Mouse (Mus musculus): ENCODE measurements around the gene Slc39a11. TPM values are rescaled to one million over a fixed set of nuclear protein-coding genes. Genes with fewer than 3 reads are reported as not detected.

Gene Slc39a11
- total RNA-seq, 2 experiments from 2014 or later = 4.7 to 5.4 TPM

DNA sequence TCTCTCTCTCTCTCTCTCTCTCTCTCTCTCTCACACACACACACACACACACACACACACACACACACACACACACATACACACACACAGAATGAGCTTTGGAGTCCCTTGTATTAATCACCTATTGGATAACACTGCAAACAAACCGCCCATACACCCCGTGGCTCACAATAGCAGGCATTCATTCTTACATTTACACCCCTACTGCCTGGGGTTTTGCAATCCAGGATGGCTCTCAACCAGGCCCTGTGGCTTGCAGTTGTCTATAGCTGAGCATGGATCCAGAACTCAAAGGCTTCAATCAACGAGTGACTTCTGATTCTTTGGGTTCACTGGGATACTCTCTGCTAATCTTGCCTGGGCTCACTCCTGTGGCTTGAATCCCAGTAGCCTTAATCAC lies 424.1 kb downstream of the Slc39a11 start:
- no peak for ATAC-seq (replicated peaks; ENCODE audit: low FRiP score, poor library complexity, severe bottlenecking)

DNA sequence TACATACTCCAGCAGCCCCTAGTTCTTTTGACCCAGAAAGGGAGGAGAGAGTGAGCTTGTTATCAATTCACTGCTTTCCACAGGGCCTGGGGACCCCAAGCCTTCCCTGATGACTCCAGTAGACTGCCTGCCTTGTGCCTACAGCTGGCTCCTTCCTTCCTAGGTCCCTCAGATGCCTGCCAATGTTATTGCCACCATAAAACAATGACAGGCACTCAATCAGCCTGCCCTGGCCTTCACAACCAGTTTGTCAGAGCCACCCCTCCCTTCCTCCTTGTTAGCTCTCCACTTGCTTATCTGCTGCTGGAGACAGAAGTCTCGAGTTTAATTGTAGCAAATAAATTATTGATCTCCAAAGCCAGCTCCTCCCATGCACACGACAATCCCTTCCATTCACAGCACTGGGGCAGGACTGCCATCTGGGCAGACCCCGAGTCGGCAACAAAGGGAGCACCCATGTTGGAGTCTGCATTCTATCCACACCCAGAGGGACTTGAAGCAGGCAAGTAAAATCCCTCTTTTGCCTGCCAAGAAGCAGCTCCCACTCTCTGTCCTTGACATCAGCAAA lies 426.0 kb downstream of the Slc39a11 start:
- ATAC-seq (replicated peaks; ENCODE audit: low FRiP score, poor library complexity, severe bottlenecking) = no peak

DNA sequence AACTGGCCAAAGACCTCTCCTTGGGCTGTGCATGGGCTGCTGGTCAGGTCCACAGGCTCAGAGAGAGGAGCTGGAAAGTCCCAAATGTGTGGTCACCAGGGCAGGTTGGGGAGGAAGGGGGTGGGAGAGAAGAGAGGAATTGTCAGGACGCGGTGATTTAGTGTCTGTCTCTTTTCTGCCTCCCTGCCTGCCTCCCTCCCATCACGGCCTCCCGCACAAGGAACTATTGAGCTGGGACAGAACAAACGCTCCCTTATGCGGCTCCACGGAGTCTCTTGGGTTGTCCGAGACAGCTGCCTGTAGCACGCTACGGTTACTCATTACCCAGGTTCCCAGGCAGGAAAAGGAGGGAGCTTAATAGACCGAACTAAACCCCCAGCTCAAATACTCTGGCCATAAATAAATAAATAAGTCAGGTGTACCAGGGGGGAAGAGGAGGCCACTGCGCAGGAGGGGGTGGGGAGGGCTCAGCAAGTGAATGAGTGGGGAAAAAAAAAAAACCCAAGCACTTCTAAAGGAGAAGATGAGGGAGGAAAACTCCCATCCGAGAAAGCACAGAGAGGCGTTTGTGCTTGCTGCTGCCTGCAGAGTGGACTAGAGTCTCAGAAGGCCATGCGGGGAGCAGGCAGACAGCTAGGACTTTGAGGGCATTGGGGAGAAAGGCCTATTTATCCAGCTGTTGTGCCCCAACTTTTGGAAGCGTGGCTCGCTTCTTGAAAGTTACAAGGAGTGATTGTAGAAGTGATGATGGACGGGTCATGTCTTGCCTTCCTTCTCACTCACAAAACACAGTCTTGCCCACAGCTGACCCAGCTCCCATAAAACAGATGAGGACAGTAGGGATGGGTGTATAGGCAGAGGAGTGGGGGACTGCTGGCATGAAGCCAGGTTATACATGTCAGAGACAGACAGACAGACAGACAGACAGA lies 428.3 kb downstream of the Slc39a11 start:
- no peak for ATAC-seq (replicated peaks; ENCODE audit: low FRiP score, poor library complexity, severe bottlenecking)

DNA sequence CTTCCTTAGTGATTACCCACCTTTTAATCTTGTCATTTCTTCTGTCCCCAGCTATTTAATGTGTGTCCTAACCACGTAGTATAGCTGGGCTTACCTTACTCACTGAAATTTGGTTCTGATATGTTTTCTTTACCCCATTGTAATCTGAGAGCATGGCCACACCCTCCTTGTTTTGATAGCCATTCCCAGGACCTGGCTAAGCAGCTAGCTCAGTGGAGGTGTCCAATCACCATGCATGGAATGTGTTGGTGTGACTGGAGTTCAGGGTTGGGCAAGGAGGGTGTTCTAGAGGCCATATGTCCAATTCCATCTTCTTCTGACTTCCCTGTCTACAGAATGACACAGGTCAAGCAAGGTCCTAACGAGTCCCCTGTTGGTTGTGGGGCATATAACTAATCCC lies 429.2 kb downstream of the Slc39a11 start:
- ATAC-seq (replicated peaks; ENCODE audit: low FRiP score, poor library complexity, severe bottlenecking) = no peak

DNA sequence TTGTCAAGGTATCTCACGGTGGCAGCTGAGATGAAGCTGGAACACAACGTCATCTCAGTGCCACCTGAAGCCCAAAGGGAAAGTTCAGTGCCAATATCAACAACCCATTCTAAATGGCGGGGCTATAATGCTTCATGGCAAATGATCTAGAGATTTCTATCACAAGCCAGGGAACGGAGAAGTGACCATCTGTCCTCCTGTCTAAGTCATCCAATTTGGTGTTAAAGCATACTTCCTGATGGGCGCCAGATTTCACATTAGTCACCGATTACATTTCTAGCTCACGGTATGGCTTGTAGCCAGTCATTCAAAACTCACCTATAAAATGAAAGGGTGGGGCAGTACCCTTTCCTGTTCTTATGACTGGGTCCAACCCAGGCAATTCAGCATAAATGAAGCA lies 435.1 kb downstream of the Slc39a11 start:
- ATAC-seq (replicated peaks; ENCODE audit: low FRiP score, poor library complexity, severe bottlenecking) = no peak

DNA sequence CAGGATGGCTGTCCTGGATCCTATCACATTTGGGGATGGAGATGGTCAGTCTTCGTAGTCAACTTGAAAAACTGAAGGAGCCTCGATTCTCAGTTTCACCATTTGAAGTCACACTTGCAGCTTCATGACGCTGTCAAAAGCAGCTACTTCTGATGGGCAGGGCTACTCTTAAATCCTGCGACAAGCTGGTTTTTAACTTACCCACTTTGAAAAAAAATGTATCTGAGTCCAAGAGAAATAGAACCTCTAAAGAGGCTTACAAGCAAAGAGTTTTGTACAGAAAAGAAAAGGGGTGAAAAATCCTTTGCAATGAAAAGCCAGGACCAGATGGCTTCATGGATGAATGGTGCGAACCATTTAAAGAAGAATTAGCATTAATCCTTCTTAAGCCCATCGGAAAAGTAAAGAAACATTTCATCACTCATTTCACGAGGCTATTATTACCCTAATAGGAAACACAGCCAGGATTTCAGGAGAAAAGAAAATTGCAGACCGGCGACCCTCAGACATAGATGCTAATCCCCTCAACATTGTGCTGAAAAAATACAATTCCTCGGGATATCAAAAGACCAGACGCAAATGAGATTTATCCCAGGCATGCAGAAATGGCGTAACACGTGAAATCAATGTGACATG lies 437.4 kb downstream of the Slc39a11 start:
- ATAC-seq (replicated peaks; ENCODE audit: low FRiP score, poor library complexity, severe bottlenecking) = no peak

DNA sequence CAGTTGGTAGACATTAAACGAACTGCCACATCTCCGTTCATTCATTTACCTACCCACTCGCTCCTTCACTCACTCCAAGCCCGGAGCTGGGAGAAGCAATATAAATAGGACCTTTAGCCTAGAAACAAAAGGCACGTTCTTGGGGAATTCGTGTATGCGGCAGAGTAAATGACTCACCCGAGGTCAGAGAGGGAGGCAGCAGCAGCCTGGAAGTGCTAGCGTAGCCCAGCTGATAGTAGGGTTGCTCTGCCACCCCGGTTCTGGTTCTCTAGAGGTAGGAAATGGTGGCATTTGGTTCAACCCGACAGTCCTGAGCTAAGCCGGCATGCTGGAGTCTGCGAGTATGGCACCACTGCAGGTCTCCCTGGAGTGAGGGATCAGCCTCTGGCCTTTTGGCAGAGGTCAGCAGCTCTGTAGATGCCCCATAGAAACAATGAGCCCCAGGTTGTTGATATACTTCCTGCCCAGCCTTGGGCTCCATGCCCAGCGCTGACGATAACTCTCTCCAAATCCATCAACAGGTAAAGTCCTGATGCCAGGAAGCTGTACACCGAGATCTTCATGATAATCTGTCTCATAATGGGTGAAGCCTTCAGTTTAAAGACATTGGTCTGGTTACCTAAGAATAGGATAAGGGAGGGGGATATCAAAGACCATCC lies 440.5 kb downstream of the Slc39a11 start:
- no peak for ATAC-seq (replicated peaks; ENCODE audit: low FRiP score, poor library complexity, severe bottlenecking)

DNA sequence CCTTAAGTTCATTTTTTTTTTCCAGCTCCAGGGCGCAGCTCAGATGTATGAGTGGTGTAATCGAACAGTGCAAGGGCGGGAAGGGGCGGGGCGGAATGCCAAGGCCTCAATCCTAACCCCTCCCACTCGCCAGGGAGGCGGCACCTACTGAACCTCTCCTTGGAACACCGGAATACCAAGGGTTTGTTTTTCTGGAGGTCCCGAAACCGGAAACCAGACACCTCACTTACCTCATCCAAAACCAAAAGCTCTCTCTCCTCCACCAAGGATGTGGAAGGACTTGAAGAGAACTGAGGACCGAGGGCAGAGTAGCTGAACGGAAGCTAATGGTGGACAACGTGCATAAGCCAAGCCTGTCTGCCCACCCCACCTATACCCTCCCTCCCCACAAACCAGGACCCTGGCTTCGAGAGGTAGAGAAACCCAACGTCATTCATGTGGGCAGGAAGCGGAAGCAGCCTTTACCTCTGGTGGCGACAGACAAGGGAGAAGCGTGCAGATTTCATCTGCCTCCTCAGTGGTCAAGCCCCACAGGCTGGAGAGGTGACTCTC lies 441.3 kb downstream of the Slc39a11 start:
- ATAC-seq (replicated peaks; ENCODE audit: low FRiP score, poor library complexity, severe bottlenecking) = no peak

DNA sequence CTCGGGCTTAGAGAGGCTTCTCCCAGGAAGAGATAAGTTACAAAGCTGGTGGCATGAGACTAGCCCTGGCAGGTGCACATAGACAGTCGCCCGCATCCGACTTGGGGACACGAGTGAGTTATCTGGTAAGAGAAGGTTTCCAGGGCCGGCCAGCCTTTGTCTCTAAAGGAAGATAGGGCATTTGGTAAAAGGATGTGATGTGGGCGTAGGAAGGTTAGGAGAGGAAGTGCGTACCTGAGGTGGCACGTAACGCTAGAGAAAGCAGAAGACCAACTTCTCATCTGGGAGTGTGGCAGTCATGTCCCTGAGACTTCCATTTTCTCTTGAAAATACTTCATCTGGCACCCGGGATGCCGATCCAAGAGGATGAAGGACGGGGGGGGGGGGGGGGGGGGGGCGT lies 441.9 kb downstream of the Slc39a11 start:
- ATAC-seq (replicated peaks; ENCODE audit: low FRiP score, poor library complexity, severe bottlenecking) = no peak

DNA sequence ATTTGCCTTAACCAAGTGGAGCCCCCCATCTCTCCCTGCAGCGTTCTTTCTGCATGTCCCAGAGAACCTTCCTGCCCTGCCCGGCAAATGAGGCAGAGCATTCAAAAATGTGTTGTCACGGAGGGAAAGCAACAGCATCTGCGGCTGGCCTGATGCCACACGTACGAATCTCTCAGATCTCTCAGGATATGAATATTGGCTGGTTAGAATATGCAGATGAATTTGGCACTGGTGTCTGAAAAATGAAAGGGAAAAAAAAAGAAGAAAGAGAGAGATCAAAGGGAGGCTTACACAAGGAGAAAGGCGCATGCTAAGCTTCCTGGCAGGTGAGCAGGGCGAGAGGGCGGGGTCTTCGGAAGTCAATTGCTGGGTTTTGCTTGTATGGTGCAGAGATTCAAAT lies 443.8 kb downstream of the Slc39a11 start:
- no peak for ATAC-seq (replicated peaks; ENCODE audit: low FRiP score, poor library complexity, severe bottlenecking)

DNA sequence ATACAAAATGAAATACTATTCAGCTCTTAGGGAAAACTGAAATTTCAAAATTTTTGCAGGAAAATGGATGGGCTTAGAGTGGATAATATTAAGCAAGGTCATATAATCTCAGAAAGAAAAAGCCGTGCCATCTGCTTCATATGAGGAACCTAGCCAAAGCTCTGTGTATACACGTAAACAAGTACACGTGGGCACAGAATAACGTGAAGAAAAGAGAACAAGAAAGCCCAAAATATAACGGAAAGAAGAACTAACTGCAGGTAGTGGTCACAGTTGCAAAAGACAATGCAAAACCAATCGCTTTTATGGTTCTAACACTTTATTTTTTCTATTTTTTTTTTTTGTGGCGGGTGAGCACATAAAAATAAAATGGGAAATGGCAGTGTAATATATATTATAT lies 446.9 kb downstream of the Slc39a11 start:
- ATAC-seq (replicated peaks; ENCODE audit: low FRiP score, poor library complexity, severe bottlenecking) = no peak

DNA sequence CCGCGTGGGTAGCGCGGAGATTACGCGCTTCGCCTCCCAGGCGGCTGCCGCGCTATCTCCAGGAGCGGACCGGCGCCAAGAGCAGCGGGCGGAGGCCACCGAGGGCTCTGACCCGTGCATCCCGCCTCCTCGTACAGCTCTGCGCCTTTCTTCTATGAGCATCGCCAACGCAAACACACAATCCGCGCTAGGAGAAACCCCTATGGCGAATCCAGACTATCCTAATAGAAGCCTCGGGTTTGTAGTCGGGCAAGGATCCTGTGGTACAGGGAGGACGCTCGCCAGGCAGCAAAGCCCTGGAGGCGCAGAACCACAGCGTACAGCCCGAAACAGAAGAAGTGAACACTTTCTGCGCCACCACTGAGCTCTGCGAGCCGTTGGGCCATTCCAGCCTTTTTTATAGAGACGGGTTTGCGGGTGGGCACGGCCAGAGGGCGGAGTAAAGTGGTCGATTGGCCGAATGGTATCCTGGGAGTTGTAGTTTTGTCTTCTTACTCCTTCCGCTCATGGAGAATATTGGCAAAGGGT lies 448.3 kb downstream of the Slc39a11 start:
- ATAC-seq (replicated peaks; ENCODE audit: low FRiP score, poor library complexity, severe bottlenecking) = no peak

DNA sequence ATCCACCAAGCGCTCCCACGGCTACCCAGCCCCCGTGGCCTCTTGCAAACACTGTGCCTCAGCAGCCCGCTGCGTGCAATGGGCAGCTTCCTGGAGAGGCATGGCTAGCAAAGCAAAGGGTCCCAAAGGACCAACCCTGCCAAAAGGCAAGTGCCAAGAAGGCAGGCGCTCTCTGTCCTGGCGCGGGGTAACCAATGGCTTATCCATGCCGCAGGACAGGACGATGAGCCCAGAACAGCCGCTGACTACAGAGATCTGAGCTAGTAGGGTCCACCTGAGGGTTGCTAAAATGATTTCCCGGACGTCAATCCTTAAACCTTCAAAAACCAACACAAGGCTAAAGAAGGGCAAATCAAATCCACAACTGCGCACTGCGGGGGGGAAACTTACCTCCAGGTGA lies 449.0 kb downstream of the Slc39a11 start:
- no peak for ATAC-seq (replicated peaks; ENCODE audit: low FRiP score, poor library complexity, severe bottlenecking)

DNA sequence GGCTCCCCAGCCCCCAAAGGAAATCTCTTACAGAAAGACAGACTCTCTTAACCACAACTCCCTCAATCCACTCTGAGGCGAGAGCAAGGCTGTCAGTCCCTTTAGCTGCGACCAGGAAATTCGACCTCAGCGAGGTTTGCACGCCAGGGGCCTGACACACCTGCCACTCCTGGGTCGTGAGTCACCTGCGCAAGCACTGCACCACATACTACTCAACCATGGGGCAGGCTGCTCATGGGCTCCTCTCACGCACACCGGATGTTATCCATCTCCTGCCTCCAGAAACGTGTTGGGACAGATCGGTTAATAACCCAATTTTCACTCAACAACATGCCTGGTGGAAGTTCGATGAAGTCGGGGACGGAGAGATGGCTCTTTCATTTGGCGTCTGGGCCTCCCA lies 451.3 kb downstream of the Slc39a11 start:
- ATAC-seq (replicated peaks; ENCODE audit: low FRiP score, poor library complexity, severe bottlenecking) = no peak

DNA sequence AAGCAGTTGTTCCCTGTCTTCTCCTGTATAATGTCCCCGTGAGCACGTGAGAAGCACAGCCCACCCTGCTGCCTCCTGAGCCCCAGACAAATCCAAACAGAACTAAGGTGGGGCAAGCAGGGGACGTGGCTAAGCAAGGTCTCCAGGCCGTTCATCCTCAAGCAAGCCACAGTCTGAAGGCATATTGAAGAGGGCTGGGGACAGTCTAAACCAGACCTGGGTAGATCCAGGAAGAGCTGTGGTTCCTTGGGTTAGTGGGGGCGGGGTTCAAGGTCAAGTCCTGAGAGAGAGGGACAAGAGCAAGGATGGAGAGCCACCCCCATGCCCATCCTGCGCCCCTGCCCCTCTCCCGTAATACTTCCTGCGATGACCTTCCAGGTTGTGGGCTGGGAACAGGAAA lies 452.3 kb downstream of the Slc39a11 start:
- ATAC-seq (replicated peaks; ENCODE audit: low FRiP score, poor library complexity, severe bottlenecking) = no peak

DNA sequence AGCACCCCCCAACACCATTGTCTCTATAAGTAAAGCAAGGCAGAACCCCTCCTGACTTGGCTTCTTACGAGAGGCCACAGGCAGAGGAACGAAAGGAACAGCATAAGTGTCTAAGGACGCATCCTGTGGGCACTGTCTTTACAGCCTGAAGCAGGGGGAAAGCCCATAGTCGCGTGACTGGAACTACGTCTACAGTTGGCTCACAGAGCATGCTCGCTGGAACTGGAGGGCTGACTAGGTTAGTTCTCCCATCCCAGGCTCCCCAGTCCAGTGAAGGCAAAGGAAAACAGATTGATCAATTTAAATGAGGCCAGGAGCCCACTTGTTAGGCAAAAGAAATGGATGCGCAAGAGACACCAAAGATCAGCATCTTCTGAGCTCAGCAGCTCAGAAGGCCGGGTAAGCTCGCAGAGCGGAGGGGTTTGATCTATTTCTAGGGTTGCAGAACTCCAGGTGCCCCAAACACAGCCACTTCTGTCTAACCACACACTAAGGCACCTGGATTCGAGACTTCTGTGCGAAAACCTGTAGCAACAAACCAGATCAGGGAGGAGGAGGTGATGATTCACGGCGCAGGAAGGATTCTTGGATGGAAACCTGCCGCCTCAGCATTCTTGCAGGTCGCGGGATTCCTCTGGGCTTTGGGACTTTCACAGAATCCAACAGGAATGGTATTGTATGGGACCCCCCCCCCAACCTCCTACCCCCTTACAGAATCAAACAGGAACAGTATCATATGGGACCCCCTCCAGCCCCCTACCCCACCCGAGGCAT lies 453.5 kb downstream of the Slc39a11 start:
- no peak for ATAC-seq (replicated peaks; ENCODE audit: low FRiP score, poor library complexity, severe bottlenecking)
